Mouse (Mus musculus) ES-Bruce4 (cell line): ENCODE results near the gene Gbp6.

Experiments
- CTCF ChIP-seq: IDR thresholded peaks from one replicate; pipeline ENCODE4 v1.8.1; 2011; ENCODE audit warnings: low read depth, low read length
- EP300 ChIP-seq: IDR thresholded peaks from 2 replicates; pipeline ENCODE4 v1.6.1; 2011; ENCODE audit warnings: low read depth, low read length; ENCODE audit not compliant: insufficient read depth
- POLR2A ChIP-seq: IDR thresholded peaks from one replicate; pipeline ENCODE4 v1.8.1; 2011; ENCODE audit warnings: low read length; ENCODE audit not compliant: insufficient read depth

DNA sequence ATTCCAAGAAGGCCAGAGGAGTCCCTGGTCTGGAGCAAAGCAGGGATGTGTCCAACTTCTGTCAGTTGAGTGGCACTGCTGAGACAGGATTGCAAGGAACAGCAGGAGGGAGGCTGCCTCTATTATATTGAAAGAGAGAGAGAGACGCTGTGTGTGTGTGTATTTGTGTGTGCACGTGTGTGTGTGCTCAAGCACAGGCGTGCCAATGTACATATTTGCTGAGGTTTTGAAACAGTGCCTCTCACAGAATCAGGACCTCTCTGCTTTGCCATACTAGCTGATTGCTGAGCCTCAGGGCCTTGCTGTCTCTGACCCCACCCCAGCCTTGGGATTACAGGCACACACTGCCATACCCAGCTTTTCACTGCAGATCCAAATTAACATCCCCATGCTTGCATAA, 2.2 kb upstream of the Gbp6 start:
- TF ChIP-seq CTCF (no peak), EP300 (no peak), POLR2A (no peak)
